Mouse (Mus musculus) telencephalon, adult 2 months (tissue): ENCODE measurements around the gene Eml4.

Experiments used
- DNase-seq: peaks from one replicate; pipeline ENCODE4 v3.0.0-alpha.2; 2011; ENCODE audit warnings: low read depth, low spot score

Eml4 gene

DNA sequence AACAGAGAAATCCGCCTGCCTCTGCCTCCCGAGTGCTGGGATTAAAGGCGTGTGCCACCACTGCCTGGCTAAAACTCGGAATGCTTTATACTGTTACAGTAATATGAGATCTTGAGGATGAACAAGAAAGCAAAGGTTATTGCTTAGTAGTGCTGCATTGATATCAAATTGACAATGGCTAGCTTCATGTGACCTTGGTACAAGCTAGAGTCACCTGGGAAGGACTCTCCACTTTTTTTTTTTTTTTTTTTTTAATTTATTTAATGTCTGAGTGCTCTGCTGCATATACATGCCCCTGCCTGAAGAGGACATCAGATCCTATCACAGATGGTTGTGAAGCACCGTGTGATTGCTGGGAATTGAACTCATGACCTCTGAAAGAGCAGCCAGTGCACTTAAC is 148.2 kb downstream of the Eml4 start:
- no peak for DNase-seq

DNA sequence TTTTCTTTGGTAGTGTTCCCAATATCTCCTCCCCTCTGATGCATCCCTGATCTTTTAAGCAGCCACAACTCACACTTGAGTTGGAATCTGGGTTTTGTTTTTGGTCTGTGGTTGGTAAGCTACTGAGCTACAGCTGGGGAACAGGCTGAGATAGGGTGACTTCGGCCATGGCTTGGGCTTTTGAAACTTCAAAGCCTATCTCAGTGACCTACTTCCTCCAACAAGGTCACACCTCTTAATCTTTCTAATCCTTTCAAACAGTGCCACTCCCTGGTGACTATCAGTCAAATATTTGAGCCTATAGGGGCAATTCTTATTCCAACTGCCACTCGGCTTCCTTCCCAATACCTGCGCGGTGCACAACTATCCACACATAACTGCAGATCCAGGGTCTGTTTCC is 149.0 kb downstream of the Eml4 start:
- no peak for DNase-seq

DNA sequence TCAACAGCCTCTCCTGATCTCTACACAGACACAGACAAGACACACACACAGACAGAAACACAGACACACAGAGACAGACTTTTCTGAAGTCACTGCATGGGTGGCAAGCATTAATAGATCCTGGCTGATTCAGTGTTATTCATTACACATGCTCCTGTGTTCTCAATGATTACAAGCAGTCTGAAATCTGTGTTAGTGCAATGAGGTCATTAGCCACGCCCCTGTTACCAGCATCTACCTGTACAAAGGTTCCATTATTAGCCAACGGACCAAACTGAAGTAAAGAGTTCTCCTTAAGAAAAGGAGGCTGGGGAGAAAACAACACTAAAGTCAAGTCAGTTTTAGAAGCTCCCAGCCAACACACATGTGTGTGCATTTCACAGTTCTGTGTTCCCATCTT is 153.0 kb downstream of the Eml4 start:
- DNase-seq: no peak

DNA sequence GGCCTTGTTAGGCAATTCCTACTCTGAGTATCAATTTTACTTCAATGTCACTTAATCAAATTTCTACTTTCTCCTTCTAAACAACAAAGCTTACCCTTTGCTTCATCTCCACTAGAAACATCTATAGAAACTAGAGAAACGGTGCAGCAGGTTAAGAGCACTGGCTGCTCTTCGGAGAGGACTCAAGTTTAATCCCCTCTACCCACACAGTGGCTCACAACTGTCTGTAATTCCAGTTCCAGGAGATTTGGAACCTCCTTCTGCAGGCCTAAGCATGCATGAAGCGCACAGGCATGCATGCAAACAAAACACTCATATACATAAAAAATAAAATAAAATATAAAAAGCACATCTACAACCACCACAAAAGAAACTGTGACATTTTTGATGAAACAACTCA is 161.4 kb downstream of the Eml4 start:
- no peak for DNase-seq

DNA sequence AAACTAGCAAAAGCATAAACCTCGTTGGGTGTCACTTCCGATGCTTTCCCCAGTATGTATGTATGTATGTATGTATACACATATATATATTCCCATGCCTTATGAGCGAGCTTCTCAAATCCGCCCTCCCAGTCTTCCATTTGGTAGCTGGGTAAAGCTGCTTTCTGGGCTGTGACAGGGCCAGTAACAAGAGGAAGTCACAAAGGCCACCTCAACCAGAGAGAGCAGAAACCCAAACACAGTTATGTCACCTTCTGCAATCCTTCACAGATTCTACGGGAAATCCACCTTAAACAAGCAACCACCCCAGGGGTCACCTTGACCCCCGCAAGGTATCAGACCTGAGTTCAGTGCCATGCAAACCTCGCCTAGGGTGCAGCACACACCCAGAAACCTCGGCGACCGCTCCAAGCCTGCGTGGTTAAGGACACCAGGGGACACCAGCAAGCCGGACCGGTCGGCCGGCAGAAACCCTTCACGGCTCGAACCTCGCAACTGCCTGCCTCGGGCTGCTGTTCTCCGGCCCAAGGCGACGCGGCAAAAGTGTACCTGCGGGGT is 163.0 kb downstream of the Eml4 start:
- peak; percentile 15 for DNase-seq

DNA sequence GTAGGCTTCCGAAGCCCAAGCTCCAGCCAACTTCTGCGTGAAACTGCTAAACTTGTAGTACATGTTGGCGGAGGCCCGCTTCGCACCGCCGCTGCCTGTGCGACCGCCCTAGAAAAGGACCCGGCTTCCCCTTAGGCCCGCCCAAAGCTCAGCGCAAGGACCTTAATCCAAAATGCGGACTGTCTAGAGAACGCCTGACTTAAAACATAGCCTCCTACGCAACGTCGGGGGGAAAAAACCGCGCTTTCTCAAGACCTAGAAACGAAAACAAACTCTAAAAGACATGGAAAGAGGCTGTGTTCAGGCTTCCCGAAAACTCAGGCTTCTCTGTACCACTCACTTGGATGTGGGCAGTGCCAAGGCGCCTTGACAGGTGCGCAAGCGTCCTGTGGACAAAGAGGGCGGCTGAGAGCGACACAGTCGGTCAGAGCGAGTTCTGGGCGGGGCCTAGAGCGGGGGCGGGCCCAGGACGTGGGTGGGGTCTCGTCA is 163.5 kb downstream of the Eml4 start:
- DNase-seq: peak; percentile 94

DNA sequence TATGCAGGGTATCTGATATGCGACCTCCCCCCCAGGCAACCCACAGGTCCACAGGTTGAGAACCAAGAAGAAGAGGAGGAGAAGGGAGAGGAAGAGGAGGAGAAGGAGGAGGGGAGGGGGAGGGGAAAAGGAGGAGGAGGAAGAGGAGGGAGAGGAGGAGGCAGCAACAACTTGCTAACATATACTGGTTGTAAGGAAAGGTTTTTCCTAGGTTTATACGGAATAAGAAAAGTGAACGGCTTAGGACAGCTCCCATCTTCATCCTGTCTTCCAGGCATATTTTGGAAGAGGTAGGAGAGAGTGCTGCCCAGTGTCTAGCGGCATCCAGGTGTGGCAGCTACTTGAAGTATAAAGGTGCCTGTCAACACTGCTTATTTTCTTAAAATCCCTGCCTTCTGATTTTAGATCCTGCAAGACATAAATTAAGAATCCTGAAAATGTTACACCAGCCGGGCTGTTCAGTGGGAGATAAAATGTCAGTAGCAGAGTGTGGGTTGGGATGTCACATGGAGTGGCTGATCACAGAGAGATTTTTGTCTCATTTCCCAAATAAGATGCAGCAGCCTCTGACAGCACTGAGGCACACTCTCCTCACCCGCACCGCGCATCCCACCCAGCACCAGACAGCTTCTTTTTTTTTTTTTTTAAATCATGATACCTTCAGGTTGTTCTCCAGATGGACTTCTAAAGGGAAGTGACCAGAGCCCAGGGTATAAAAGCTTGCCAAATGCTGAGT is 166.7 kb downstream of the Eml4 start, which contains the start of gene Cox7a2l:
Cox7a2l (minus strand) TSS at position 51 of the 736 bp plus-strand sequence.
- DNase-seq: peak; percentile 86

DNA sequence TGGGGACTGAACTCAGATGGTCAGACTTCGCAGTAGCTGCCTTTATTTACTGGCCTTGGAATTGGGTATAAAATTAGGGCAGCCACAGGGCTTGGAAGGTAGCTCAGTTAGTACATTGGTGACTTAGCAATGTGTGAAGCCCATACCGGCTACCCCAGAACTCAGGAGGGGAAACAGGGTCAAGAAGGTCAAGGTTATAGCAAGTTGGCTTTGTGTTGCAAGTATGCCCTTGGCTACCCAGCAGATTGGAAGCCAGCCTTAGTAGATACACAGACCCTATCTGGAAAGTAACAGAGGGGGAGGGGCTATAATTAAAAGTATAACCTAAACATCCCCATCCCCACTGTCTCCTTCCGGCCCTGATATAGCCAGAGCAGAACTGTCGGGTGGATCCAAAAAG is 171.2 kb downstream of the Eml4 start:
- DNase-seq: no peak

DNA sequence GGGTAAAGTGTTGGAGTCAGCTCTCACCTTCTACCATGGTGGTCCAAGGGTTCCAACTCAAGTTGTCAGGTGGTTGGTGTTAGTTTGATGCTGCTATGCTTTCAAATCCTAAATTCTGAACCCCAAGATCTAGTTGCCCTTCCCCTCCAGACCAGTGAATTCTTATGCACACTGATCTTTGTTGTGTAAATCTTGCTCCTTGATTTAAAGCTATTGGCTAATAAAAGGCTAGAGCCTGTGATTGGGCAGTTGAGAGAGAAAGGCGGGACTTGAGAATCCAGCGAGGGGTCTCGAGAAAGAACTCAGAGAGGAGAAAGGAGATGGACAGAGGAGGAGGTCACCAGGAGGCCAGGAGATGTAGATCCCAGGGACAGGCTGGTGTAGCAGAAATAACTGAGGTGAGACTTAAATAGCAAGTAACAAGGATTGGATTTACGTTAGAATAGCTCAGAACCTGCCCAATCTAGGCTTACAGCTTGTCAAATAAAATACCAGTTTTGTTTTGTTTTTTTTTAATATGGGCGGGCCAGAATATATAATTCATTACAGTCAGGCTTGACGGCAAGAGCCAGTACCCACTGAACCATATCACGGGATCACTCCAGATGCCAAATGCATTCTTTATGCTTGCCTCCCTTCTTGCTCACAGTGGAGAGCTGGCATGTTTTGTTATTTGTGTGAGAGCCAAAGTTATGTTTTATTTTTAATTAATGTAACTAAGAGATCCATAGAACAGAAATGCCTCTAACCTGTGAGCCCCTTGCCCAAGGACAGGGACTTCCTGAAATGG is 172.1 kb downstream of the Eml4 start:
- no peak for DNase-seq

DNA sequence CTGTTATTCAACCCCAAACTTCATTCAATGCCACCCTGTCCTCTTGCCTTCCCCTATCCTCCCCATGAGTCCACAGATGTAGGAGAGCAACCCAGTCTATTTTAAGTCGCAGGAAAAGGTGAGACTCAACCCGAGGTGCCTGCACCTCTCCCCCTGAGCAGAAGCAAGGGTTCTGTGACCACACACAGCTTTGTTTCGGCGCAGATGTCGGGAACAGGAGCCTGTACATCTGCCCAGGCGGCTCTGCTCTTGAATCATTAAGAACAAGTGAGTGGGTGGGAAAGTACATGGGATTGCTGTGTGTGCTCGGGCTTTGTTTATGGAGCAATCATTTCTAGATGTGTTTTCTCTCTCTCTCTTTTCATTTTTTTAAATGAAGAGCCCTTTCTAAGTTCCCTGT is 174.0 kb downstream of the Eml4 start:
- DNase-seq: no peak

DNA sequence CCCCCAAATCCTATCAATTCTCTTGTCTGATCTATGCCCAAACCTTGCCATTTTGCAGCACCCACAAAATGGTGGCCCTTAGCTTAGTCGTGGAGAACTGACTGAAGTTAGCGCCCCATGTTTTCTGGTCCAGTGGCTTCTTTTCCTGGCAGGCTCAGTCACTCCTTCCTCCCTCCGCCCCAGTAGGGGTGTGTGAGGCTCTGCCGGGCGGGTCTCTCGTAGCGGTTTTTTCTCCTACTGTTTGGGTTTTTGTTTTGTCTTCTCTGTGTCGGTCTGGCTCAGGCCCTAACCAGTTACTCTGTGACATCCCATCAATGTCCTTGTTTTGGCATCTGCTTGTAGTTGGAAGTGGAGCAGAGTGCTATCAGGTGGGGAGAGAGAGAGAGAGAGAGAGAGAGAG is 174.9 kb downstream of the Eml4 start:
- no peak for DNase-seq

DNA sequence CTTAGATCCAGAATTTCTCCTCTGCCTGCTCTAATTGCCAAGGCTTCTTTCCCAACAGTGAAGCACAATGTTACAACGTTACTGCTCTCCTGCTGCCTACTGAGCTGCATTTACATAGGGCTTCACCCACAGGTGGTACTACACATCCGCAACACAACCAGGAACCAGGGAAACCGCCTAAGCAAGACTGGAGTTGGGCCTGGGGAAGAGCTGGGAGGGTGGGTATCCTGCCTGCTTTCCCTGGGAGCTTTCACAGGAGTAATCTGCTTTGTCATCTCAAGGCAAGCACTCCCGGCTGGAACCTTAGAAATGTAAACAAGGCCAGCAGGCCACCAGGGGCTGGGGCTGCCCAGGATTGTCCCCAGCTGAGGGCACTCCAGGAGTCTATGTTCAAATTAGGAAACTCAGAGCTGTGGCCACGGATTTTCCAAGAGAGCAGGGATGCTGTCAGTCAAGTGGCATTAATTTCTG is 175.4 kb downstream of the Eml4 start:
- no peak for DNase-seq

DNA sequence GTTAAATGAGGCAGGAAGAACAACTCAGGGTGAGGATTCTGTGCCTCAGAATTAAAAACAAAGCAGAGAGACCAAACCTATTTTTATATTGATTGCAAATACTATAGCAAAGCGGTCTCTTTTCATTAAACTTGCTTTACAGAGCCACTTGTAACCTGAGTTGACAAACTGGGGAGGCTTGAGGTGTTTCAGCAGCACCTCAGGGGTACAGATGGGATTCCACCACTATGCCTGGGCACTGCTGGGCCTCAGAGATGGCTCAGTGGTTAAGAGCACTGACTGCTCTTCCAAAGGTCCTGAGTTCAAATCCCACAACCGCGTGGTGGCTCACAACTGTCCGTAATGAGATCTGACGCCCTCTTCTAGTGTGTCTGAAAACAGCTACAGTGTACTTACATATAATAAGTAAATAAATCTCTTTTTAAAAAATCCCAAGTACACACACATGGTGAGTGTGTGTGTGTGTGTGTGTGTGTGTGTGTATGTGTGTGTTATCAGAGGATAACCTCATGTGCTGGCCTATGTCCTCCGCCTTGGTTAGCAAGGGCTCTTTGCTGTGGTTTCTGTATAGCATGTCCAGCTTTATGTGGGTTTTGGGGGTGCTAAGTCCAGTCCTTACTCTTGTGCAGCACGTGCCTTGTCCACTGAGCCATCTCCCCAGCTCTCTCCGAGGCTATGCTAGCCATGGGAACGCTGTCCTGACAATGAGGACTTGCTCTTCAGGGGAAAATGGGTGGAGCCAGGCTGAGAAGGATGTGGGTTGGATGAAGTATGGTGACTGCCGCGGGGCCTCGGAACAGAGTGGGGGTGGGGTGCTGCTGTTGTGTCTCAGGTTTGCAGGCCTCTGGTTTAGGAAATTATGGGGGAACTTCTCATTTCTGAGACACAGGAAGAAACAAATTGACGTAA is 176.1 kb downstream of the Eml4 start:
- DNase-seq: no peak

DNA sequence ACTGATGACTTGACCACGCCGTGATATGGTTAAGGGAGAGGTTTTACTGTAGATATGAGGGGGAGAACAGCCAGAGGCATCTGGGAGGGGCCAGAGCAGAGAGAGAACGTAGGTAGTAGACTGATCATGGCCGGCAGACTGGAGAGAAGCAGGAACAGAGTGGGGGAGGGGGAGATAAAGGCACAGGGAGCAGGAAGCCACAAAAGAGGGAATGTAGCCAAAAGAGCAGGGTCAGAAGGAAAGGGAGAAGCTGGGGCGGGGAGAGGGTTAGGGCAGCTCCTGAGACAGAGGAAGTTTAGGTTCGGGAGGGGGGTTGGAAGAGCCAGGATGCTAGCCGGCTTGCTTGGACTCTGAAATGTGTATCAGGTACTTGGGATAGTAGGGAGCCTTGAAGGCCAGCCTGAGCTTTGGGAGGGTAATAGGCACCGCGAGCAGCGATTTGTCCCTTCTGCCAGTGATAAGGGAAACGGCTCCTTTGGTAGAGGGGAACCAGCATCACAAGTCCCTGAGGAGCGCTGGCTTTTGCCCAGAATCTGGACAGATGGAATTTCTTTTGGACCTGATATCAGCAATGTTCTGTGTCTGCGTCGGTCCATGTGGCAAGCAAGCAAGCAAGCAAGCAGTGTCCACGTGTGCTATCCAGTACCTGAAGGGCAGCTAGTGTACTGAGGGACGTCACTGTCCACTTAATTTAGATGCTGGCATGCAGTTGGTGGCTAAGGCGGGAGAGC is 177.1 kb downstream of the Eml4 start:
- no peak for DNase-seq
